Mouse (Mus musculus) stomach, embryonic 15.5 days (tissue): ENCODE results near the gene Cyp2s1. TPM values are rescaled to one million over a fixed set of nuclear protein-coding genes. Genes with fewer than 3 reads are reported as not detected.

Experiments
- ATAC-seq: fragments of 200-750 bp; cut with Nextera tagmentation; 2 replicates; pipeline ENCODE4 v1.8.0; 2017; ENCODE audit warnings: low read depth, moderate number of reproducible peaks, moderate TSS enrichment; ENCODE audit not compliant: insufficient read depth, low FRiP score
- H3K27ac ChIP-seq: fragments of 300-500 bp; sonication (generic); 2 replicates; pipeline ENCODE4 v1.5.1; 2015; ENCODE audit warnings: mild to moderate bottlenecking, inconsistent platforms
- H3K27me3 ChIP-seq: fragments of 300-500 bp; sonication (generic); replicated peaks from 2 replicates; pipeline ENCODE4 v1.6.1; 2015; ENCODE audit warnings: inconsistent platforms
- H3K36me3 ChIP-seq: fragments of 300-500 bp; sonication (generic); 2 replicates; pipeline ENCODE4 v1.6.1; 2015; ENCODE audit warnings: inconsistent platforms
- H3K4me1 ChIP-seq: fragments of 300-500 bp; sonication (generic); 2 replicates; pipeline ENCODE4 v1.6.1; 2015; ENCODE audit warnings: inconsistent platforms
- H3K4me2 ChIP-seq: fragments of 300-500 bp; sonication (generic); 2 replicates; pipeline ENCODE4 v1.6.1; 2015; ENCODE audit warnings: mild to moderate bottlenecking, inconsistent platforms
- H3K4me3 ChIP-seq: fragments of 300-500 bp; sonication (generic); replicated peaks from 2 replicates; pipeline ENCODE4 v1.5.1; 2015; ENCODE audit warnings: inconsistent platforms
- H3K9ac ChIP-seq: fragments of 300-500 bp; sonication (generic); 2 replicates; pipeline ENCODE4 v1.6.1; 2015; ENCODE audit warnings: inconsistent platforms
- H3K9me3 ChIP-seq: fragments of 300-500 bp; sonication (generic); 2 replicates; pipeline ENCODE4 v1.6.1; 2016; ENCODE audit warnings: inconsistent platforms
- WGBS: fragments of 180-500 bp; shearing (Covaris S2); methylation state at CpG from one replicate; pipeline ENCODE4 v1.1.7; 2015; 5-methylcytosine and 5-hydroxymethylcytosine counted together
- polyA plus RNA-seq: library from polyadenylated mRNA; unstranded; fragments of >200 nt; fragmentation: Nextera tagmentation; extraction: Ambion mirVana; gene quantifications from 2 replicates; pipeline ENCODE4 v1.2.1, GENCODE M21; 2015

The Cyp2s1 gene
- polyA plus RNA-seq, 1 experiment from 2014 or later = 35.6 TPM

GRCm38 (mm10) chr7:25840908-25841307, 24.2 kb upstream of the Cyp2s1 start:
- Histone ChIP-seq H3K9me3 (no peaks in the 10 kb centered on the region), H3K4me2 (no peak overlapping the region), H3K27ac (no peak overlapping the region), H3K9ac (no peak overlapping the region), H3K36me3 (no peaks in the 10 kb centered on the region), H3K4me3 (no peak overlapping the region), H3K4me1 (no peaks in the 10 kb centered on the region), H3K27me3 (no peaks in the 10 kb centered on the region)
- ATAC-seq = 0 out of 2 replicates have a peak, but pooled peaks have one; percentile 54
- 45% methylated on average over 4 of the region's 4 CpGs for WGBS

- H3K9me3 ChIP-seq = no peaks in the 10 kb centered on the region
- peak overlapping the region; percentile 73 for H3K27ac ChIP-seq
- peak; percentile 45; the same call in 1 of the 2 replicates for ATAC-seq
- H3K27me3 ChIP-seq = no peaks in the 10 kb centered on the region
- H3K4me1 ChIP-seq = peaks cover 7% of the 10 kb centered on the region; the same call in 1 of the 2 replicates
- no peak overlapping the region for H3K4me2 ChIP-seq
- no peaks in the 10 kb centered on the region for H3K36me3 ChIP-seq
- 43% methylated on average over 10 of the region's 10 CpGs for WGBS
- H3K9ac ChIP-seq = no peak overlapping the region
- no peak overlapping the region for H3K4me3 ChIP-seq
Measured at GRCm38 (mm10) chr7:25835188-25835891, 18.6 kb upstream of the Cyp2s1 start.

DNA sequence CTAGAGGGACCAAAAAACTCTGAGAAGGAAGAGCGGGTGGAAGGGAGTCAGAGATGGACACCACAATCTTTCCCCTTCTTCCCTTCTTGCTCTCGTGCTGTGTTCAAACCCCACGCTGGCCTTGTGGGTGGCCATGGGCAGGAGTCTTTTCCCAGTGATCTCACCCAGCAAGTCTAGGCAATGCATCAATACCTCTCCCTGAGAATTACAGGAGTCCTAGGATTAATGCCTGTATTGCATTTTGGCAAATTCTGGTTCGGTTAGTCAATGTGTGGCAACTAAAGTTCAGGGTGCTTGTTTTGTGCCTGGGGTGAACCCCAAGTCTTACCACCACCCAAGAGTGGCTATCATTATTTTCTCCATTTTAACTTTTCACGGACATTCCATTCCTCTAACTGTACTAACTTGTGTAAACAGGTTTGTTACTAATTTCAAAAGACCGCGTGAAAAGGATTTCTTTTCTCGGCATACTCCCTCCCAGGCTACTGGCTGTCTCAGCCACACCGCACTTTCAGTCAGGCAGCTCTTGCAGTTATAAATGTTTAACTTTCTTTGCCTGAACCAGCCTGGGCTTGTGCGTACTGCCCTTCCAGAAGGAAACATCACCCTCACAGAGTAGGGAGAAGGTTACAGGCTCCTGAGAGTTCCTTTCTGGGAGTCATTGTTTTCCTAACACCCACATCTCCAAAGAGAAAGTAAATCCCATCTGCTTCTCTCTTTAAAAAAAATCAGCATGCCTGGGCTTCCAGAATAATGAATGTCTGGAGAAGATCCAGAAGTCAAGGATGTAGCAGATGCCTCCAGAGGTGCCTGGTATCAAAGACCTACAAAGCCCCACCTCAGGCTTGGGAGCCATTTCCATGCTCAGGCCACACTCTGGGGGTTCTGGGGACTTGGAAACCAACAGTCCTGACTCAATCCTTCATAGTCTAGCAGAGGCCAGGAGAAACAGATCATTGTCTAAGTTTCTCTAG, 15.1 kb upstream of the Cyp2s1 start:
- Histone ChIP-seq H3K36me3 (no peaks in the 10 kb centered on the region), H3K9ac (no peak overlapping the region), H3K4me2 (no peak overlapping the region), H3K9me3 (no peaks in the 10 kb centered on the region), H3K4me3 (no peak overlapping the region), H3K27ac (peak overlapping the region; percentile 77), H3K27me3 (no peaks in the 10 kb centered on the region), H3K4me1 (peaks cover 15% of the 10 kb centered on the region; the same call in 1 of the 2 replicates)
- 52% methylated on average over 10 of the region's 10 CpGs for WGBS
- ATAC-seq = peak; percentile 74

DNA sequence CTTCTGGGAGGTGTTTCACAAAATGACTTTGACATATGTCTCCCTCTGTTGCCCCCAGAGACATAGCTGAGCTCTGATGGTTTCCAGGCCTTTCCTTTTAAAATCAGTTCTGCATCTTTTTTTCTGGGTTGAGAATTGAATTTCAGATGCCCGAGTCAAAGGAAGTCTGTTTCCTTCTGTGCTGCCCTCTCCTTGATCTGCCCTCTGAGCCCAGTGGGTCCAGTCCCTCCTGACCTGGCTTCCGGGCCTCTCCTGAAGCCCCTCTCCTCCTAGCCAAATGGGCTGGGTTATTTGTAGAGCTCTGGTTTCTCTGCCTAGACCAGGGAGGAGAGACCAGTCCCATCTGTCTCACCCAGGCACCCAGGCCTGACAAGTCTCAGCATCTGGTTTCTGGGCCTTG, 13.5 kb upstream of the Cyp2s1 start:
- 32% methylated on average over 2 of the region's 2 CpGs for WGBS
- Histone ChIP-seq H3K4me1 (peaks cover 15% of the 10 kb centered on the region; the same call in 1 of the 2 replicates), H3K4me2 (no peak overlapping the region), H3K27me3 (no peaks in the 10 kb centered on the region), H3K9me3 (no peaks in the 10 kb centered on the region), H3K36me3 (no peaks in the 10 kb centered on the region), H3K4me3 (no peak overlapping the region), H3K9ac (no peak overlapping the region), H3K27ac (no peak overlapping the region)
- ATAC-seq = no peak

DNA sequence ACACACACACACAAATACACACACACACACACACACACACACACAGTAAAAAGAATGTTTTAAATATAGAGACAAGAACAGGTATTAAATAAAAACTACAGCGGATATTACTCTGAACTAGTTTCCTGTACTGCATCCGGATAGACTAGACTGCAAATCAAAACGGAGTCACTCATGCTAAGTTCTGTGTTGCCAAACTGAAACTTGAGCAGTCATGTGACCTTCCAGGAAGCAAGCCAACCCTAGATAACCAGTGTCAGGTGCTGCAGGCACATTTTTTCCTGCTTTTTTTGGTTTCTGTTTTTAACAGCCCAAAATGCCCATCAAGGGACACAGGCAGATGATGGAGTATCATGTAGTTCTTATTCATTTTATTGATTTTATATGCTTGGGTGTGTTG, 10.5 kb upstream of the Cyp2s1 start:
- ATAC-seq = no peak
- no peak overlapping the region for H3K9ac ChIP-seq

DNA sequence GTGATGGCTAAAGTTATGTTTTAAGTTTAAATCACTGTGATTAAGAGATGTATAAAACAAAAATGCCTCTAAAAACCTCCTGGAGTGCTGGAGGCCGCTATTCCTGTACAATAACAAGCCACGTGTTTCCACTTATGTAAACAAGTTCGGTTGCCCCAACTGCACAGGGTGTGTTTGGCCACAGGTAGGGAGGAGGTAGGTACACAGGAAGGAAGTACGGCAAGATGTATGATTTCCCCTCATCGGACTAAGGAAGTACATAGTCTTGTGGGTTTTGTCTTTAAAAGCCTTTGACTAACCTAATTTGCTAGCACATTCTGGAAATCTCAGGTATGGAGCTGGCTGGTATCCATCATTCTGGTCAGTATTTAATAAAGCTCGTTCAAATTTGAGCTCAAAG, 9.3 kb upstream of the Cyp2s1 start:
- ATAC-seq = no peak
- H3K27ac ChIP-seq = no peak overlapping the region
- H3K9ac ChIP-seq = no peak overlapping the region
- H3K4me1 ChIP-seq = peaks cover 8% of the 10 kb centered on the region; the same call in 1 of the 2 replicates
- no peaks in the 10 kb centered on the region for H3K36me3 ChIP-seq
- H3K9me3 ChIP-seq = no peaks in the 10 kb centered on the region
- 64% methylated on average over 6 of the region's 6 CpGs for WGBS
- H3K4me3 ChIP-seq = no peak overlapping the region
- no peak overlapping the region for H3K4me2 ChIP-seq
- H3K27me3 ChIP-seq = no peaks in the 10 kb centered on the region

More for the DNA sequence above, 10.5 kb upstream of the Cyp2s1 start:
- Histone ChIP-seq H3K27ac (no peak overlapping the region), H3K4me3 (no peak overlapping the region), H3K9me3 (no peaks in the 10 kb centered on the region), H3K36me3 (no peaks in the 10 kb centered on the region), H3K4me1 (peaks cover 14% of the 10 kb centered on the region; the same call in 1 of the 2 replicates), H3K4me2 (no peak overlapping the region), H3K27me3 (no peaks in the 10 kb centered on the region)
- WGBS = 32% methylated on average over 3 of the region's 3 CpGs

DNA sequence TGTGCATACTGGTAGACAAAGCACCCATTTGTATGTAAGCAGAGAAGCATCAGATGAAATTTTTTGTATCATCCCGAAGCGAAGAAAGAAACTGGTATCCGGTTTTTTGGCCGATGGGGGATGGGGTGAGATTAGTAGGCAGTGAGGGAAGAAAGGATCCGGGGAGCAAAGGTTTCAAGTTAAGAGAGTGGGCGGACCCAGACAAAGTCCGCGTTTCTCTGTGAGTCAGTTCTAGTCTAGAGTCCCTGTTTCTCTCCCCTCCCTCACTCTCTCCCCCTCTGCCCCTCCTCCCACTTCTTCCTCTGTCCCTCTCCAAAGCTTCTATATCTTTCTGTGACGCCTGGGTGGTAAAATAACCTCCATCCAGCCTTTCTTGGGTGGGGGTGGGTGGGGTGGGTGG, 8.3 kb upstream of the Cyp2s1 start:
- Histone ChIP-seq H3K4me3 (no peak overlapping the region), H3K4me1 (peaks cover 5% of the 10 kb centered on the region; the same call in 1 of the 2 replicates), H3K4me2 (no peak overlapping the region), H3K27ac (no peak overlapping the region), H3K9ac (no peak overlapping the region), H3K9me3 (no peaks in the 10 kb centered on the region), H3K36me3 (no peaks in the 10 kb centered on the region), H3K27me3 (no peaks in the 10 kb centered on the region)
- WGBS = 41% methylated on average over 9 of the region's 9 CpGs
- ATAC-seq = peak; percentile 60

DNA sequence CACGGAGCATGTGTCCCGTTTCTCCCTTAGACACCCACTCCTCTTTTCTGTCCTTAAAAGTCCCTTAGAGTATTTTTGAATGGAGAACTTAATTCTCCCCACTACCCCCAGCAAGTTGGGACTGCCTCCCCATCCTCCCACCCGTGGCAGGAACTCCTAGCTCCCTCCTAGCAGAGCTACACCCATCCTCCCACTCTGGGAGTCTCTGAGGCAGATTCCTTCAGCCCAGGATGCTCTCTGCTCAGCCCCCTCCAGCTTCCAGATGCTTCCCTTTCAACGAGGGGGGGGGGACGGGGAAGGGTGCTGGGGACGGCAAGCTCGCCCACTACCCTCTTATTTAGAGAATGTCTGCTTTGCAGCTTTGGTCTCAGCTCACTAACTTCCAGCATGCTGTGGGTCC, 1.1 kb downstream of the Cyp2s1 start:
- Histone ChIP-seq H3K9me3 (no peaks in the 10 kb centered on the region), H3K27ac (peak overlapping the region; percentile 75; the same call in 1 of the 2 replicates), H3K36me3 (no peaks in the 10 kb centered on the region), H3K4me2 (peak overlapping the region; percentile 76), H3K4me1 (peaks cover 7% of the 10 kb centered on the region; the same call in 1 of the 2 replicates), H3K9ac (peak overlapping the region; percentile 9; the same call in 1 of the 2 replicates), H3K4me3 (peak overlapping the region; percentile 47), H3K27me3 (no peaks in the 10 kb centered on the region)
- 12% methylated on average over 7 of the region's 7 CpGs for WGBS
- no peak for ATAC-seq

DNA sequence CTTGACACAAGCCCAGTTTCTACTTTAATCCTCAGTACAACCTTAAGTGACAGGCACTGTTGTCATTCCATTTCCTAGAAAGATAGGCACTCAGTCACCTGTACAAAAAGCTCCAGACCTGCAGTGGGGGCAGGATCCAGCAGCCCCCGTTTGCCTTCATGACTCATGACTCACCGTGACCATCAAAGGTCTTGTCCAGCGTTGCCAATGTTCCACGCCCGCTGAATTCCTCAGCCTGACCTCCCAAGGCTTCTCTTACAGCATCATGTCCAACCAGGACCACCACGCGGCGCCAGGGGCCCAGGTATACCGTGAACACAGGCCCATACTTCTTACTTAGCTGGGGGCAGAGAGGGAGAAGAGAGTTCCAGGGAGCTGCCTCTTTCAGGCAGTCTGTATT, 2.0 kb downstream of the Cyp2s1 start:
- H3K4me2 ChIP-seq = peak overlapping the region; percentile 76
- 71% methylated on average over 9 of the region's 9 CpGs for WGBS
- H3K27ac ChIP-seq = no peak overlapping the region
- no peaks in the 10 kb centered on the region for H3K36me3 ChIP-seq
- no peak for ATAC-seq
- H3K4me1 ChIP-seq = peaks cover 7% of the 10 kb centered on the region; the same call in 1 of the 2 replicates
- no peaks in the 10 kb centered on the region for H3K9me3 ChIP-seq
- no peak overlapping the region for H3K9ac ChIP-seq
- peak overlapping the region; percentile 47 for H3K4me3 ChIP-seq
- H3K27me3 ChIP-seq = no peaks in the 10 kb centered on the region

- Histone ChIP-seq H3K9ac (no peak overlapping the region), H3K9me3 (no peaks in the 10 kb centered on the region), H3K36me3 (no peaks in the 10 kb centered on the region), H3K4me3 (no peak overlapping the region), H3K27ac (no peak overlapping the region), H3K4me2 (no peak overlapping the region), H3K4me1 (peaks cover 7% of the 10 kb centered on the region; the same call in 1 of the 2 replicates), H3K27me3 (no peaks in the 10 kb centered on the region)
- no peak for ATAC-seq
- 73% methylated on average over 1 of the region's 1 CpGs for WGBS
Measured at GRCm38 (mm10) chr7:25812195-25812594, 4.5 kb downstream of the Cyp2s1 start.

- H3K4me1 ChIP-seq = peaks cover 7% of the 10 kb centered on the region; the same call in 1 of the 2 replicates
- H3K4me2 ChIP-seq = no peak overlapping the region
- H3K4me3 ChIP-seq = no peak overlapping the region
- ATAC-seq = no peak
- H3K27ac ChIP-seq = no peak overlapping the region
- WGBS = 72% methylated on average over 2 of the region's 2 CpGs
- no peaks in the 10 kb centered on the region for H3K36me3 ChIP-seq
- no peak overlapping the region for H3K9ac ChIP-seq
- H3K27me3 ChIP-seq = no peaks in the 10 kb centered on the region
- no peaks in the 10 kb centered on the region for H3K9me3 ChIP-seq
Measured at GRCm38 (mm10) chr7:25811716-25812115, 5.0 kb downstream of the Cyp2s1 start.
